Mouse (Mus musculus): ENCODE data around the gene Dmac1. TPM values are rescaled to one million over a fixed set of nuclear protein-coding genes. Genes with fewer than 3 reads are reported as not detected.

Gene Dmac1
- polyA plus RNA-seq, 1 experiment from 2014 or later: 127 TPM

- 0 out of 2 replicates have a peak, but pooled peaks cover under 1% of the 10 kb centered on the region for H3K9me3 ChIP-seq (ENCODE audit: control insufficient read depth, low read length)
- peak overlapping the region; percentile 58 for H3K4me2 ChIP-seq (ENCODE audit: low read depth, low read length)
- 8% methylated on average over 30 of the region's 30 CpGs for whole genome bisulfite sequencing
- H3K4me1 ChIP-seq (ENCODE audit: control insufficient read depth, insufficient read depth, low read length): no peaks in the 10 kb centered on the region
- H3K27ac ChIP-seq (replicated peaks; ENCODE audit: low read depth, low read length): peak overlapping the region; percentile 63
- DNase-seq (ENCODE audit: low spot score): no peak
- peak overlapping the region; percentile 84 for H3K4me3 ChIP-seq (ENCODE audit: low read depth, low read length)
- H3K36me3 ChIP-seq (ENCODE audit: control insufficient read depth, insufficient read depth, low read length): peaks cover 24% of the 10 kb centered on the region
- H3K9ac ChIP-seq (ENCODE audit: low read depth, low read length): peak overlapping the region; percentile 93
- H3K27me3 ChIP-seq (replicated peaks; ENCODE audit: control insufficient read depth, insufficient read depth, low read length): no peaks in the 10 kb centered on the region
- peak; percentile 84 for ATAC-seq (ENCODE audit: low read depth)
Measured at GRCm38 (mm10) chr4:75277467-75278196, 473 bp downstream of the Dmac1 start.

- WGBS: 88% methylated on average over 2 of the region's 2 CpGs
- Histone ChIP-seq H3K9me3 (ENCODE audit: control insufficient read depth, low read length) (0 out of 2 replicates have a peak, but pooled peaks cover 7% of the 10 kb centered on the region), H3K4me3 (ENCODE audit: low read depth, low read length) (no peak overlapping the region), H3K36me3 (ENCODE audit: control insufficient read depth, insufficient read depth, low read length) (peaks cover 28% of the 10 kb centered on the region), H3K4me1 (ENCODE audit: control insufficient read depth, insufficient read depth, low read length) (no peaks in the 10 kb centered on the region), H3K27me3 (replicated peaks; ENCODE audit: control insufficient read depth, insufficient read depth, low read length) (no peaks in the 10 kb centered on the region), H3K4me2 (ENCODE audit: low read depth, low read length) (no peak overlapping the region), H3K27ac (replicated peaks; ENCODE audit: low read depth, low read length) (no peak overlapping the region), H3K9ac (ENCODE audit: low read depth, low read length) (no peak overlapping the region)
- ATAC-seq (ENCODE audit: low read depth): no peak
- no peak for DNase-seq (ENCODE audit: low spot score)
Measured at GRCm38 (mm10) chr4:75275737-75276136, 2.4 kb downstream of the Dmac1 start.

- no peak overlapping the region for H3K9ac ChIP-seq (ENCODE audit: low read depth, low read length)
- WGBS: 69% methylated on average over 2 of the region's 2 CpGs
- ATAC-seq (ENCODE audit: low read depth): no peak
- no peaks in the 10 kb centered on the region for H3K4me1 ChIP-seq (ENCODE audit: control insufficient read depth, insufficient read depth, low read length)
- no peak overlapping the region for H3K4me2 ChIP-seq (ENCODE audit: low read depth, low read length)
- no peak for DNase-seq (ENCODE audit: low spot score)
- no peaks in the 10 kb centered on the region for H3K27me3 ChIP-seq (replicated peaks; ENCODE audit: control insufficient read depth, insufficient read depth, low read length)
- no peak overlapping the region for H3K4me3 ChIP-seq (ENCODE audit: low read depth, low read length)
- H3K9me3 ChIP-seq (ENCODE audit: control insufficient read depth, low read length): 0 out of 2 replicates have a peak, but pooled peaks cover 7% of the 10 kb centered on the region
- peaks cover 6% of the 10 kb centered on the region; the same call in 1 of the 2 replicates for H3K36me3 ChIP-seq (ENCODE audit: control insufficient read depth, insufficient read depth, low read length)
- no peak overlapping the region for H3K27ac ChIP-seq (replicated peaks; ENCODE audit: low read depth, low read length)
Measured at GRCm38 (mm10) chr4:75267866-75268265, 10.2 kb downstream of the Dmac1 start.

DNA sequence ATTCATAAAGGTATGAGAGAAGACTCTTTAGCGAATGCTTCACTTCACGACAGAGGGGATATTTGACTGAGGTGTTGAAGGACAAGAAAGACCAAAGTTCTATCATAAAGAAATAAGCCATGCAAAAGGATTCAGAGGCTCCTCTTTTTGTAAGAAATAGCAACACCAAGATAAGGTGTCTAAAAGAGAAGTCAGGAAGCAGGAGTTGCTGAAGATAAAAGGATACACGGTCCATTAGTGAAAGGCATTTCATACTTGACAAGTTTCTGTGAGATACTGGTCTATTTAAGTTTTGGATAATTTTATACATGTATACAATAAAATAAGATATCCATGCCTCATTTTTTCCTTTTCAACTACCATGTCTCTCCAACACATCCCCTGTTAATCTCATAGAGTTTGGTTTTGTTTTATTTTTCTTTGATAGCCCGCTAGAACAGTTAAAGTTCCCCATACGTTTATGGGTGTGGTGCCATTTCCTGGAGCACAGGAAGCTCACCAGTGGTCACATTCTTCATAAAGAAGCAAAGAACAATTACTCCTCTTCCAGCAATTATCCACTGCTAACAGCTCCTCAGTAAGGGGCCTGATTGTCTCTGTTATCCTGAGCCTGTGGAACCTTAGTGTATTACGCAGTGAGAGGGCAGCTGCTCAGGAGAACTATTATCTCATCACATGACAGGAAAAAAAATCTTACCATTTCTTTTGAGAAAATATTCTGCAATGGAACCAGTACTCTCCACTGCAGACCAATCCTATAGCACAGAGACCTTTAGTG is 11.1 kb downstream of the Dmac1 start:
- H3K36me3 ChIP-seq (ENCODE audit: control insufficient read depth, insufficient read depth, low read length): no peaks in the 10 kb centered on the region
- no peak for ATAC-seq (ENCODE audit: low read depth)
- H3K27ac ChIP-seq (replicated peaks; ENCODE audit: low read depth, low read length): no peak overlapping the region
- no peak overlapping the region for H3K9ac ChIP-seq (ENCODE audit: low read depth, low read length)
- no peaks in the 10 kb centered on the region for H3K9me3 ChIP-seq (ENCODE audit: control insufficient read depth, low read length)
- H3K4me2 ChIP-seq (ENCODE audit: low read depth, low read length): no peak overlapping the region
- H3K27me3 ChIP-seq (replicated peaks; ENCODE audit: control insufficient read depth, insufficient read depth, low read length): no peaks in the 10 kb centered on the region
- no peaks in the 10 kb centered on the region for H3K4me1 ChIP-seq (ENCODE audit: control insufficient read depth, insufficient read depth, low read length)
- no peak overlapping the region for H3K4me3 ChIP-seq (ENCODE audit: low read depth, low read length)
- 78% methylated on average over 6 of the region's 6 CpGs for WGBS
- DNase-seq (ENCODE audit: low spot score): no peak

GRCm38 (mm10) chr4:75264219-75264618 is 13.9 kb downstream of the Dmac1 start:
- Histone ChIP-seq H3K4me2 (ENCODE audit: low read depth, low read length) (no peak overlapping the region), H3K27me3 (replicated peaks; ENCODE audit: control insufficient read depth, insufficient read depth, low read length) (no peaks in the 10 kb centered on the region), H3K4me1 (ENCODE audit: control insufficient read depth, insufficient read depth, low read length) (no peaks in the 10 kb centered on the region), H3K36me3 (ENCODE audit: control insufficient read depth, insufficient read depth, low read length) (no peaks in the 10 kb centered on the region), H3K27ac (replicated peaks; ENCODE audit: low read depth, low read length) (no peak overlapping the region), H3K9ac (ENCODE audit: low read depth, low read length) (no peak overlapping the region), H3K4me3 (ENCODE audit: low read depth, low read length) (no peak overlapping the region), H3K9me3 (ENCODE audit: control insufficient read depth, low read length) (no peaks in the 10 kb centered on the region)
- DNase-seq (ENCODE audit: low spot score) (no peak), ATAC-seq (ENCODE audit: low read depth) (no peak)
- WGBS: 88% methylated on average over 2 of the region's 2 CpGs

DNA sequence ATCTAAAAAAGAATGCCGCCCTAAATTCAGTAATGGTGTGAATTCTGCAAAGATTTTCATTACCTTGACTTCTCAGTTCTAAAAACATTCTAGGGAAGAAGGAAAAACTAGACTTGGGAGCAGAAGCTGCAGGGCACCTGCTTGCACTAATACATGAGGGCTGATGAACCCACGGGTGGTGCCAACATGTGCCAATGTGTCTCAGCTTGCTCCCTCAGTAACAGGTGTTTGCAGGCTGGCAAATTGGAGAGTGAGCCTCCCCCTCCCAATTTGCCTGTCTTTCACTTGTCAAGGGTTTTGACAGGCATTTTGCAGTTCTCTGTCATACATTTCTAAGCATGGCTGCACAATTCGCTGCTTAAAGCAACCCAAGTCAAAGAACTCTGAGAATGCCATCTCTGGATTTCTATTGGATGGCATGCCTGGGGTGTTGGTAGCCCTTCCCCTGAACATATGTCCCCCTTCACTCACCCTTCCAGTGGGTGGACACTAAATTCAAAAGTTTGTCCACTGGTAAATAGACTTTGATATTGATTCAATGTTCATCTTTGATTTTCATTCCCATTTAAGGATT is 14.5 kb downstream of the Dmac1 start:
- H3K4me2 ChIP-seq (ENCODE audit: low read depth, low read length): no peak overlapping the region
- WGBS: 83% methylated on average over 3 of the region's 3 CpGs
- no peaks in the 10 kb centered on the region for H3K36me3 ChIP-seq (ENCODE audit: control insufficient read depth, insufficient read depth, low read length)
- no peak overlapping the region for H3K27ac ChIP-seq (replicated peaks; ENCODE audit: low read depth, low read length)
- no peaks in the 10 kb centered on the region for H3K9me3 ChIP-seq (ENCODE audit: control insufficient read depth, low read length)
- no peaks in the 10 kb centered on the region for H3K27me3 ChIP-seq (replicated peaks; ENCODE audit: control insufficient read depth, insufficient read depth, low read length)
- ATAC-seq (ENCODE audit: low read depth) (no peak), DNase-seq (ENCODE audit: low spot score) (no peak)
- no peak overlapping the region for H3K9ac ChIP-seq (ENCODE audit: low read depth, low read length)
- H3K4me1 ChIP-seq (ENCODE audit: control insufficient read depth, insufficient read depth, low read length): no peaks in the 10 kb centered on the region
- no peak overlapping the region for H3K4me3 ChIP-seq (ENCODE audit: low read depth, low read length)

DNA sequence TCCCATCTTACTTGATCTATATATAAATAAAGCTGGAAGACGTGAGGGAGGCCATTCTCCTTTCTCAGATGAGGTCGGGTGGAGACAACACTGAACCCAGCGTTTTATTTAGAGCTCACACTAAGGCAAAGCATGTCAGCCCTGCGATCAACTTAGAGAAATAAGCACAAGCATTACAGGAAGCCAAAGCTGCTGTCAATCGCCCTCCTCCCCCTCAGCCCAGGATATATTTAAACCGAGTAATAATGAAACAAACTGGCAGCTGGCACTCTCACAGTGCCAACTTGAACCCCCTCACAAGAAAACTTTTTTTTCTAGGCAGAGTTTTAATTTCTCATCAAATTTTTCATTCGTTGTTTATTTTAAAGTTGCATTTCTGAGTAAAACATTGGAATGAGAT is 15.7 kb downstream of the Dmac1 start:
- DNase-seq (ENCODE audit: low spot score): no peak
- WGBS: 58% methylated on average over 7 of the region's 7 CpGs
- no peak overlapping the region for H3K27ac ChIP-seq (replicated peaks; ENCODE audit: low read depth, low read length)
- no peaks in the 10 kb centered on the region for H3K36me3 ChIP-seq (ENCODE audit: control insufficient read depth, insufficient read depth, low read length)
- no peak overlapping the region for H3K4me2 ChIP-seq (ENCODE audit: low read depth, low read length)
- no peak overlapping the region for H3K9ac ChIP-seq (ENCODE audit: low read depth, low read length)
- no peak for ATAC-seq (ENCODE audit: low read depth)
- H3K4me3 ChIP-seq (ENCODE audit: low read depth, low read length): no peak overlapping the region
- H3K4me1 ChIP-seq (ENCODE audit: control insufficient read depth, insufficient read depth, low read length): no peaks in the 10 kb centered on the region
- H3K9me3 ChIP-seq (ENCODE audit: control insufficient read depth, low read length): no peaks in the 10 kb centered on the region
- no peaks in the 10 kb centered on the region for H3K27me3 ChIP-seq (replicated peaks; ENCODE audit: control insufficient read depth, insufficient read depth, low read length)

DNA sequence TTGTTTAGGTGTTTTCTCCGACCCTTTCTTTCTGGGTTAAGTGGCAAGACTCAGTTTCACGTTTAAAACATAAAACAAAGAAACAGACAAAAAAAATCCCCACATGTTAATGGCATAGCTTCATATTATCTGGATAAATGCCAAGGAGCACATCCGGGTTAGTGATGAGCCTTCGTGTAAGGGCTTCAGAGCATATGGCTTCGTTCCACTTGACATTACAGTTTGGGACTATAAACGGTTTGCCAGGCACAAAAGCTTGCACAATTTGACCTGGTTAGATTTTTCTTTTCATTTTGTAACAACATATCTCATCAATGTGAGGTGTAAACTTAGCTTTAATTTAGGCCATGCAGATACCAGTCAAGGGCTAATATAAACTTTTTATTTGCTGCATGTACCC is 17.9 kb downstream of the Dmac1 start:
- DNase-seq (ENCODE audit: low spot score): no peak
- no peaks in the 10 kb centered on the region for H3K27me3 ChIP-seq (replicated peaks; ENCODE audit: control insufficient read depth, insufficient read depth, low read length)
- H3K9me3 ChIP-seq (ENCODE audit: control insufficient read depth, low read length): no peaks in the 10 kb centered on the region
- no peak overlapping the region for H3K9ac ChIP-seq (ENCODE audit: low read depth, low read length)
- no peak overlapping the region for H3K27ac ChIP-seq (replicated peaks; ENCODE audit: low read depth, low read length)
- 54% methylated on average over 6 of the region's 6 CpGs for WGBS
- ATAC-seq (ENCODE audit: low read depth): no peak
- no peak overlapping the region for H3K4me2 ChIP-seq (ENCODE audit: low read depth, low read length)
- H3K4me3 ChIP-seq (ENCODE audit: low read depth, low read length): no peak overlapping the region
- no peaks in the 10 kb centered on the region for H3K36me3 ChIP-seq (ENCODE audit: control insufficient read depth, insufficient read depth, low read length)
- H3K4me1 ChIP-seq (ENCODE audit: control insufficient read depth, insufficient read depth, low read length): no peaks in the 10 kb centered on the region
